Mouse (Mus musculus) cerebellum, adult (tissue): ENCODE results near the gene Zfp771.
A peak's percentile ranks its signal among the peaks of the same experiment; 100 is the strongest.

Experiments used
- ATAC-seq: cut with Nextera tagmentation; 2 replicates; pipeline ENCODE4 v1.9.2; 2017; ENCODE audit warnings: mild to moderate bottlenecking, moderate library complexity, mixed read lengths; ENCODE audit not compliant: insufficient number of reproducible peaks, low FRiP score, low TSS enrichment

Gene Zfp771

DNA sequence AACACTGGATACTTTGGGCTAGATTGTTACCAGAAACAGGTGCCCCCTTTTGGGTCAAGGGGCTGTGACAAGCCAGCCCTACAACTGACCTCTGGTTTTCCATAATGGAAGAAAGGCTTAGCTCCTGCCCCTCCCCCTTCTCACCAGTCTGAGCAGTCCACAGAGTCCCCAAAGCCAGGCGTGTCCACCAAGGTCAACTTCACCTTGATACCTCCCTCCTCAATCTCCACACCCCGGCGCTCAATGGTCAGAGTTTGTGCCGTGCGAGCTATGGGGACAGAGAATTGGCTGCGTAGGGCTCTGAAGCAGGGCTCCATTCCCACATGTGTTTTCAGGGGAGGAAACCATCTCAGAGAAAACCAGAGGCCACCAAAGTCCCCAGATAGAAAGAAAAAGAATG, 26.6 kb upstream of the Zfp771 start:
- ATAC-seq: no peak

GRCm38 (mm10) chr7:127217901-127218642, 26.0 kb upstream of the Zfp771 start:
- no peak for ATAC-seq

DNA sequence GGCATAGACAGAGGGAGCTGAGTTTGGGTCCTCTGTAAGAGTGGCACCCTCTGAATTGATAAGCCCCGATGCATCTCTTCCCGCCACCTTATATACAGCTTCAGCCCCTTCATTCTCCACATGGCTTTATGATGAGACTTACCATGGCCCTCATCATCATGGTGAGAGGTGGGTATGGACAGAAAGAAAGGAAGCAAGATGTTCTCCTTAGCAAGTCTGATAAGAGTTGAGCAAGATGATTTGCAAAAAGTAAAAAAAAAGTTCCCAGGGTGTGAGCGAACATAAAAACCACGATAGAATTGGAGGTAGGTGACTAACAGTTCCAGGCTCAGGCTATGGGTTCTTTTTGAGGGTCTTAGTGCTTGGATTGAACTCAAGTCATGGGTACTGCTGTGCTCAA, 25.4 kb upstream of the Zfp771 start:
- ATAC-seq: no peak

- no peak for ATAC-seq
Observed at GRCm38 (mm10) chr7:127220440-127220839, 23.6 kb upstream of the Zfp771 start.

DNA sequence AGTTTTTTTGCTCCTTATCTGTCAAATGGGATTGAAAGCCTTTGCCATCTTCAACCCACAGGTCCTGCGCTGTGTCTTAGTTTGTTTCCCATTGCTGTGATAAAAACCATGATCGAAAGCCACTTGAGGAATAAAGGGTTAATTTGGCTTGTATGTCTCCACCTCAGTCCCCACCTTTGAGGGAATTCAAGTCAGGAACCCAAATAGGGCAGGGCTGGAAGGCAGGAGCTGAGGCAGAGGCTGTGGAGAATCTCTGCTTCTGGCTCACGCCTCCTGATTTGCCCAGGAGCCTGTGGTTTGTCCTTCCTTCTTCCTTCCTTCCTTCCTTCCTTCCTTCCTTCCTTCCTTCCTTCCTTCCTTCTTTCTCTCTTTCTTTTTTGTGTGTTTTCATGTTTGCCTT, 21.0 kb upstream of the Zfp771 start:
- ATAC-seq: no peak

DNA sequence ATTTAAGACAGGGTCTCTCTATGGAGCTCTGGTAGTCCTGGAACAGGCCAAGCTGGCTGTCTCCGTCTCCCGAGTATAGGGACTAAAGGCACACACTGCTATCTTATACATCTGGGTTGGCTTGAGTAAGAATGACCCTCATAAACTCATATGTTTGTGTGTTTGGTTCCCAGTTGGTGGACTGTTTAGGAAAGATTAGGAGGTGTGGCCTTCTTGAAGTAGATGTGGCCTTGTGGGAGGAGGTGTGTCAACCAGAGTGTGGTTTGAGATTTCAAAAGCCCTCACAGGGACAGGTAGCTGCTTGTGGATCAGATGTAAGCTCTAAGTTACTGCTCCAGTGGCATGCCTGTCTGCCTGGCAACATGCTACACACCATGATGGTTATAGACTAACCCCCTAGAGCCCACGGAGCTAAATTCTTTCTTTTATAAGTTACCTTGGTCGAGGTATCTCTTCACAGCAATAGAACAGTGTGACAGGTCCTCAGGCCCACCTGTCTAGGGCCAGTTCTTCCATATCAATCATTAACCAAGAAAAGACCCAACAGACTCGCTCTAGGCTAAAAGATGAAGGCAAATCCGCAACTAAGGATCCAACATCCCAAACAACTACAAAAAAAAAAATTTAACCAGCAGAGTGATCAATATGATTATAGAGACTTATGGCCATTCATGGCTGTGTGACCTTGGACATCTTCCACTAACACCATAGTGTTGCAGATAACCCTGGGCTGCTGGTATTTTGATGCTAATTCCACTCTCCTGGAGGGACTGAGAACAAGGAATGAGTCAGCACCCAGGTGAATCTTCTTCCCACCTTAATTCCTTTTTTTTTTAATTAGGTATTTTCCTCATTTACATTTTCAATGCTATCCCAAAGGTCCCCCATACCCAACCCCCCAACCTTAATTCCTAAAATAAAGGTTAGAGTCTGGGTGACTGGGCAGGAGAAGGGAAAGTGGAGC, 20.3 kb upstream of the Zfp771 start:
- no peak for ATAC-seq

- ATAC-seq: no peak
Observed at GRCm38 (mm10) chr7:127224616-127225015, 19.5 kb upstream of the Zfp771 start.

GRCm38 (mm10) chr7:127225147-127225995, 18.7 kb upstream of the Zfp771 start:
- ATAC-seq: no peak

DNA sequence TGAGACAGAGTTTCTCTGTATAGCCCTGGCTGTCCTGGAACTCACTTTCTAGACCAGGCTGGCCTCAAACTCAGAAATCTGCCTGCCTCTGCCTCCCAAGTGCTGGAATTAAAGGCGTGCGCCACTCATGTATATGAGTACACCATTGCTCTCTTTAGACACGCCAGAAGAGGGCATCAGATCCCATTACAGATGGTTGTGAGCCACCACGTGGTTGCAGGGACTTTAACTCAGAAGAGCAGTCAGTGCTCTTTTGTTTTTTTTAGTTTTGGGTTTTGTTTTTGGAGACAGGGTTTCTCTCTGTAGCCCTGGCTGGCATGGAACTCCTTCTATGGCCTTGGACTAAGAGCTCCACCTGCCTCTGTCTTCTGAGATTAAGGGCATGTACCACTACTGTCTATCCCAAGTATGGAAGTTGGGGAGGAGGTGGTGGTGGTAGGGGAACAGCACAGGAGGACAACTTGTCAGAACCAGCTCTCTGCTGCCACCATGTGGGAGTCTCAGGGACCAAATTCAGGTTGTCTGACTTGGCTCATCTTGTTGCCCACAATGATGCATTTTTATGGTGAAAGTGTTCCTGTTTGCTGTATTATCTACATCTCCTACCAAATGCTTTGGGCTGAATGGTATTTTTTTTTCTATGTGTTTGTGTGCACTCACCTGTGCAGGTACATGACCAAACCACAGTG, 15.3 kb upstream of the Zfp771 start:
- ATAC-seq: no peak

- ATAC-seq: no peak
Observed at GRCm38 (mm10) chr7:127231376-127231775, 12.7 kb upstream of the Zfp771 start.

- ATAC-seq: no peak
Observed at GRCm38 (mm10) chr7:127231826-127232621, 12.1 kb upstream of the Zfp771 start.

DNA sequence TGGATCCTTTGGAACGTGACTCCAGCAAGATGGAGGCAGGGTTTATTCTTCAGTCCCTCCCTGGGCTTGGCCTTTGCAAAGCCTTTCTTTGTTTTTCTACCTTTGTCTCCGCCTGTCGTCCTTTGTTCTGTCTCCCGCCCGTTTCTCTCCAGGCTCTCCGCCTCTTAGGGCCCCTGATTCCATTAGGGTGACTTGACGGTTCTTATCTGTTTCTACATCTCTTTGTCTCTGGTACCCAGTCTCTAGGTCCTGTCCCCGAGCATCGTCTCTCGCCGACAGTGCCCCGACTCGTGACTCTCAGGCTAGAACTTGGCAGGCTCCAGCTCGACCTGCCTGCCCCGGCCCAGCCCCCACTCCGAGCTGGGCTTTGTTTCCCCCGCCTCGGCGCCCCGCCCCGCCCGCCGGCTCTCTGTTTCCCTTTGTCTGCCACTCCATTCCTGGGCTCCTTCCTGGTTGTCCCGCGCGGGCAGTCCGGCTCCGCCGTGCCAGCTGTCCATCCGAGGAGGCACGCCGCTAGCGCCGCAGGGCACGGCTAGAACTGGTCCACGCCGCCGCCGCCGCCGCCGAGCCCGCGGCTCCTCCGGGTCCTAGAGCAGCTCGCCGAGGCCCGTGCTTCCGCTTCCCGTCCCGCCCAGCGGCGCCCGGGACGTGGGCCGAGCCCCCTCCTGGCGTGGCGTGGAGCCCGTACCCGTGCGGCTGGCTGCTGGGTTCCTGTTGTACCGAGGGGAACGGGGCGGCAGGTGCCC, 11.3 kb upstream of the Zfp771 start, which contains the start of the genes Zfp553 and Sept1:
Zfp553 (plus strand) TSS at position 440 of the 746 bp plus-strand sequence.
Sept1 (minus strand) TSS at position 509 of the 746 bp plus-strand sequence.
- ATAC-seq: peak; percentile 85; the same call in 1 of the 2 replicates

GRCm38 (mm10) chr7:127233368-127233749, 10.7 kb upstream of the Zfp771 start:
- peak; percentile 46; the same call in 1 of the 2 replicates for ATAC-seq

- ATAC-seq: no peak
Observed at GRCm38 (mm10) chr7:127233765-127234164, 10.3 kb upstream of the Zfp771 start.

- ATAC-seq: no peak
Observed at GRCm38 (mm10) chr7:127234777-127235176, 9.3 kb upstream of the Zfp771 start.

GRCm38 (mm10) chr7:127243361-127243867, 660 bp upstream of the Zfp771 start:
- ATAC-seq: no peak

- peak; percentile 58; the same call in 1 of the 2 replicates for ATAC-seq
Observed at GRCm38 (mm10) chr7:127244658-127245510, 810 bp downstream of the Zfp771 start.
